Mouse (Mus musculus): ENCODE measurements around the gene Plch2. TPM values are rescaled to one million over a fixed set of nuclear protein-coding genes. Genes with fewer than 3 reads are reported as not detected.

Gene Plch2
- 2.0 and 3.5 TPM in 2 replicates for polyA plus RNA-seq (2016; fragmentation: Nextera tagmentation; extraction: Ambion mirVana)

DNA sequence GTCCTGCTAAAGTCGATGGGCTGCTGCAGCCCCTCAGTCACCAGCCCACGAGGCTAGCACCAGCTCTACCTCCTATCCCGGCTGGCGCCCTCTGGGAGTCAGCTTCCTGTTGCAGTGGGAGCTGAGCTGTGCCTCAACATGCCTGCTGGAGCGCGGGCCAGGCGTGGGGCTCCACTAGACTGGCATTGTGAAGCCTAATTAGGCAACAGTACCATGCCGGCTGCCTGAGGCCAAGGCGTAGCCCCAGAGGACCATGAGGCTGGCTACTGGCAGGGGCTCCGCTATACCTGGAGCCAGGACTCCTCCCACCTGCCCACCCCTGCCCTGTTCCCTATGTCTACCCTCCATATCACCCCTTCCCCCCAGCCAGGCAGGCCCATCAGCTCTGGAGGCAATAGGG lies at the start of gene Plch2:
Plch2 (minus strand) TSS at position 61 of the 400 bp plus-strand sequence.
- H3K27ac ChIP-seq (replicated peaks) = peak within 1 kb of the TSS; percentile 54
- peaks cover 19% of the 10 kb centered on the region for H3K27me3 ChIP-seq (replicated peaks; ENCODE audit: low read depth, poor library complexity, severe bottlenecking)
- peak within 1 kb of the TSS; percentile 5; the same call in 1 of the 2 replicates for H3K4me3 ChIP-seq
- H3K4me1 ChIP-seq = peaks cover 31% of the 10 kb centered on the region
- DNase-seq (ENCODE audit: low spot score) = no peak
- no peaks in the 10 kb centered on the region for H3K9me3 ChIP-seq
- WGBS = 66% methylated on average over 10 of the region's 10 CpGs
- no peaks in the 10 kb centered on the region for H3K36me3 ChIP-seq (replicated peaks)

DNA sequence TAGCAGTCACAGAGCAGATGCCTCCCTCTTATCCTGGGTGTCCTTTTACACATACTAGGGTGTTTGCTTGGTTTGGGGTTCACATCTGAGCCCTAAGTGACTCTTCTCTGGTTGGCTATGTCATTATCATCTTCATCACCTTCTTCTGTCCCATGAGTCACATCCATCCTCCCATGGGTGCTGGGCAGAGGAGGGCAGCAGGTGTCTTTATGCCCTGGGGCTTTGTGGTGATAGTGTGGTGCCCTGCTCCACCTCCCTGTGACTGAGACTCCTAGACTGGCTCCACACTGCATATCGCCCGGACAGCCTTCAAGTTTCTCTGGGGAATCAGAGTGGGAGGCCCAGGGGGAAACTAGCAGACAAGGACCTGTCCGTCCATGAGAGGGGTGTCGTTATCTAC lies 42.0 kb upstream of the Plch2 start:
- Histone ChIP-seq H3K9me3 (no peaks in the 10 kb centered on the region), H3K4me1 (peaks cover 37% of the 10 kb centered on the region), H3K27ac (replicated peaks) (no peak overlapping the region), H3K4me3 (no peak overlapping the region), H3K36me3 (replicated peaks) (no peaks in the 10 kb centered on the region), H3K27me3 (replicated peaks; ENCODE audit: low read depth, poor library complexity, severe bottlenecking) (no peaks in the 10 kb centered on the region)
- 87% methylated on average over 4 of the region's 4 CpGs for WGBS
- no peak for DNase-seq (ENCODE audit: low spot score)

DNA sequence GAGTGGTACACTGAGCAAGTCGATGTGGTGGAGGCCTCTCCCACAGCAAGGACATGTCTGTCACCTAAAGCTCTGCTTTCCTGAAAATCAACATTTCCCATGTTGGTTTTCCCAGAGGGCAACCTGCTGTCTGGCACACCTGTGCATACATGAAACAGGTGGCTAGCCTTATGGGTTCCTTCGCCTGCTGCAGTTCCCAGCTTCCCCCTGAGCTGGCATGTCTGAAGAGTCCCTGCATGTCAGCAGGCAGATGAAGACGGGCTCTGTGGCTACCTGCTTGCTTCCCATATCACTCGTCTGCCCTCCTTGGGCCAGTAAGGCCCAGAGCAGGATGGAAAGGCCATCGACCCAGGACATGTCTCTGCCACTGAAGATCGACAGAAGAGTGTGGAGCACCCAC lies 40.9 kb upstream of the Plch2 start:
- WGBS = 88% methylated on average over 6 of the region's 6 CpGs
- H3K36me3 ChIP-seq (replicated peaks) = no peaks in the 10 kb centered on the region
- H3K27ac ChIP-seq (replicated peaks) = no peak overlapping the region
- H3K9me3 ChIP-seq = no peaks in the 10 kb centered on the region
- peaks cover 39% of the 10 kb centered on the region for H3K4me1 ChIP-seq
- no peak overlapping the region for H3K4me3 ChIP-seq
- DNase-seq (ENCODE audit: low spot score) = no peak
- no peaks in the 10 kb centered on the region for H3K27me3 ChIP-seq (replicated peaks; ENCODE audit: low read depth, poor library complexity, severe bottlenecking)

DNA sequence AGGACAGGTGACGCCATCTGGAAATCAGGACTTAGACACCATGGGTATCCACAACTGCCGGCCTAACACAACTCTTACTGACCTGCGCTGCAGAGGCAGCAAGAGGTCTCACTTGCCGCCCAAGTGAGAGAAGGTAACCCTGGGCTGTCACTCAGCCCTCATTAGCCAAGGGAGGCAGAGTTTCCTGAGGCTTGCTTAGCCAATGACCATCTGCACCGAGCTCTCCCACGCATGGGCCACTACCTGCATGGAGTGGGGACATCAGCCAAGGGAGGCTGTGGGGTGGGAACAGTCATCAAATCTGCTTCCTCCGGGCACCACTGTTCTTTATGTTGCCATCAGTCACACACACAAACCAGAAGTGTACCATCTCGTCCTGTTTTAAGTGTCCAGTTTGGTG lies 39.4 kb upstream of the Plch2 start:
- peaks cover 37% of the 10 kb centered on the region for H3K4me1 ChIP-seq
- DNase-seq (ENCODE audit: low spot score) = no peak
- H3K9me3 ChIP-seq = no peaks in the 10 kb centered on the region
- H3K36me3 ChIP-seq (replicated peaks) = peaks cover 3% of the 10 kb centered on the region; the same call in 1 of the 2 replicates
- 92% methylated on average over 8 of the region's 8 CpGs for WGBS
- H3K27me3 ChIP-seq (replicated peaks; ENCODE audit: low read depth, poor library complexity, severe bottlenecking) = no peaks in the 10 kb centered on the region
- no peak overlapping the region for H3K27ac ChIP-seq (replicated peaks)
- no peak overlapping the region for H3K4me3 ChIP-seq

DNA sequence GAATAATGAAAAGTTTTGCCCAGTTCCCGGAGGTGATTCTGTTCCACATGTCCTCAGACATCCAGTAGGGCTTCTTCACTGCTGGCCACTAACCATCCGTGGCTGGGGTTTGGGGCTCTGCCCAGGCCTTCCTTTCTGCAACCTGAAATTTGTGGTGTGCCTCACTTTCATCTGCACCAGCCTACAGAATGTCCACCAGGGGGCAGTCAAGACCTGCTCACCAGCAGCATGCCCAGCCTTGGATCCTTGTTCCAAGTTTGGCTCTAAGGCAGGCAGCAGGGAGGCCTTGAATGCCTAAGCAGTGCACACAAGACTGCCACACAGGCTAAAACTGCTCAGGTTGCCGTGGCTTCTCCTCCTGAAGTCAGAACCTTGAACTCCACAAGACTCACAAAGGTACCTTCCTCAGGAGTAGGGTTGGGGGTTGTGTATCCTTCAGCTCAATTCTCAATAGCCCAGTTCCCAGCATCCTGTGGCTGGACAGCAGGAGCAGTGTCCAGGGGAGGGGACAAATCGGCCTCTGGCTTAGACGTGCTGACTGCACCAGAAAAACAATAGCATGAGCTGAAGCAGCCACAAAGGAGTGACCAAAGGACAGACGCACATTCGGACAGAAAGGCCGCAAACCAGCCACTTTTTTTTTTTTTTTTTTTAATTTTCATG lies 38.8 kb upstream of the Plch2 start:
- 47% methylated on average over 8 of the region's 8 CpGs for WGBS
- H3K27me3 ChIP-seq (replicated peaks; ENCODE audit: low read depth, poor library complexity, severe bottlenecking) = no peaks in the 10 kb centered on the region
- H3K27ac ChIP-seq (replicated peaks) = peak overlapping the region; percentile 70
- peaks cover 7% of the 10 kb centered on the region for H3K36me3 ChIP-seq (replicated peaks)
- no peak overlapping the region for H3K4me3 ChIP-seq
- H3K4me1 ChIP-seq = peaks cover 31% of the 10 kb centered on the region
- DNase-seq (ENCODE audit: low spot score) = peak; percentile 90
- H3K9me3 ChIP-seq = no peaks in the 10 kb centered on the region

DNA sequence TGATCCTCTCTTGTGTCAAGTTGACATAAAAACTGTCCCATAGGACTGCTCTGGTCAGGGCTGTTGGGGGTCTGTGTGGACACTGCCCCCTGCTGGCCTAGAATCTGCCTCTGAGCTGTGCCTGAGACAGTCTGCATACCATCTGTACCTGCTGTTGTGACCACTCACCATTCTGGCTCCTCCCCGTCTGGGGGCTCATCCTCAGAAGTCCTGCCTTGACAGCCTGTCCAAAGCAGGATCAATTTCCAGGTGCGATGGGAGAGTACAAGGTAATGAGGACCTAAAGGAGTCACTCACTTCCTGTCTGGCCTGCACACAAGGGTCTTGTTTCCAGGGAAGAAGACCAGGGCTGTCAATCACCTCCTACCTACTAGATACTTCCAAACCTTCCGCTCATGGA lies 38.0 kb upstream of the Plch2 start:
- DNase-seq (ENCODE audit: low spot score) = peak; percentile 73
- Histone ChIP-seq H3K9me3 (no peaks in the 10 kb centered on the region), H3K27ac (replicated peaks) (peak overlapping the region; percentile 70; the same call in 1 of the 2 replicates), H3K27me3 (replicated peaks; ENCODE audit: low read depth, poor library complexity, severe bottlenecking) (no peaks in the 10 kb centered on the region), H3K4me1 (peaks cover 24% of the 10 kb centered on the region), H3K36me3 (replicated peaks) (peaks cover 13% of the 10 kb centered on the region), H3K4me3 (no peak overlapping the region)
- 62% methylated on average over 3 of the region's 3 CpGs for WGBS

DNA sequence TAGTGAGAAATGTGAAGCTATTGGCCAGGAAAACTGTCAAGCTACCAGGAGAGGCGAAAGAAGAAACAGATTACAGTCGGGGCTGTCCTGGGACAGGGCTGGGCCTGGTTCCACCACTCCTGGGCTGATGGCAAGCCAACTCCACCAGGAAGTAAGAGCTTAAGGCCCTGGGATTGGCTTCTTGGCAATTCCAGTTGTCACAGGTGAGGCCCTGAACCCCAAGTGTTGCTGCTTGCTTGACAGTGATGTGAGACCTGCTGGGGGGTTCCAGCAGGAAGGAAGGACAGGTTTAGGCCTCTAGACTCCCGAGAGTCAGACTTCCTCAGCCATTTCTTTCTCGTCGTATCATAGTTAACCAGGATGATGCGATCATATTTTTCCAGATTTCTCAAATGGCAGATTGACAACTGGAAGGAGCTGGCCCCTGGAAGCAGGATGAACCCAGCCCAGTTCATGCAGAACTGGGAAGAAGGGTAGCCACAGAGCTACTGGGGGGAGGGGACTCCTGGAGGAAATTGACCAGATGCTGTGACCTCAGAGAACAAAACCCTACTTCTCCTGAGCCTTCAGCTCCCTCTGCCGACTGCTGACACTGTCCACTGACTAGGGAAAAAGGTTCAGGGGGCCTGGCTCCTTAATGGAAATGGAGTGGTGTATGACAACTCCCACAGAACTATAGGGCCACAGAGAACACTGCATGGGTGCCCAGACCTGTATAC lies 37.0 kb upstream of the Plch2 start:
- H3K27me3 ChIP-seq (replicated peaks; ENCODE audit: low read depth, poor library complexity, severe bottlenecking) = no peaks in the 10 kb centered on the region
- no peaks in the 10 kb centered on the region for H3K9me3 ChIP-seq
- no peak for DNase-seq (ENCODE audit: low spot score)
- H3K36me3 ChIP-seq (replicated peaks) = peaks cover 21% of the 10 kb centered on the region
- peaks cover 24% of the 10 kb centered on the region for H3K4me1 ChIP-seq
- 79% methylated on average over 7 of the region's 7 CpGs for WGBS
- no peak overlapping the region; the same call in 1 of the 2 replicates for H3K27ac ChIP-seq (replicated peaks)
- no peak overlapping the region for H3K4me3 ChIP-seq

DNA sequence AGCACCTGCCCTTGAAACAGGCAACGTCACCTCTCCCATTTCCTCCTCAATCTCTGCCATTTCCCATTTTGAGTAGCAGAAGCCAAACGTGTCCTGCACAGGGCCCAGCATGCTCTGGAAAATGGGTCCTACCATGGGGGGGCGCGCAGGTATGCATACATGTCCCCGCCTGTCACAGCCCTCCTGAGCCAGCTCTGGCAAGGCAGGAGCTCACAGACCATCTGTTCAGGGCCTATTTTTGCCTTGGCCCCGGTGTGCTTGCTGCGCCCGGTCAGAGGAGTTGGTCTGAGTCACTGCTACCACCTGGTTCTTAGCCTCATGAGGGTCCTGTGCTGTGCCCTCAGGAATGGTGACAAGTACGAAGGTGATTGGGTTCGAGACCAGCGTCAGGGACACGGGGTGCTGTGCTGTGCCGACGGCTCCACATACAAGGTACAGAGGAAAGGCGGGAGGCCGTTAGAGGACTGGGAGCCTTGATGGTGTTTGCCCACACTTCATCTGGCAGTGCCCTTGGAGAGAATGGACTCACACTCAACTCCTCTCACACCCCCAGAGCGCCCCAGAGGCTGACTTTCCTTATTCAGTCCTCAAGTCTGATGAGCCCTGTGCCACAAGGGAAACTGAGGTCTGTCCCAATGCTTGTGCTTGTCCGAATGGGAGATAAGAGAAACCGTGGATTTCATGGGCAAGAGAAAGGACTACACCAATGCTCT lies 36.3 kb upstream of the Plch2 start:
- no peak for DNase-seq (ENCODE audit: low spot score)
- Histone ChIP-seq H3K4me1 (peaks cover 24% of the 10 kb centered on the region), H3K27me3 (replicated peaks; ENCODE audit: low read depth, poor library complexity, severe bottlenecking) (no peaks in the 10 kb centered on the region), H3K36me3 (replicated peaks) (peaks cover 21% of the 10 kb centered on the region), H3K4me3 (no peak overlapping the region), H3K27ac (replicated peaks) (no peak overlapping the region), H3K9me3 (no peaks in the 10 kb centered on the region)
- 94% methylated on average over 19 of the region's 19 CpGs for WGBS

DNA sequence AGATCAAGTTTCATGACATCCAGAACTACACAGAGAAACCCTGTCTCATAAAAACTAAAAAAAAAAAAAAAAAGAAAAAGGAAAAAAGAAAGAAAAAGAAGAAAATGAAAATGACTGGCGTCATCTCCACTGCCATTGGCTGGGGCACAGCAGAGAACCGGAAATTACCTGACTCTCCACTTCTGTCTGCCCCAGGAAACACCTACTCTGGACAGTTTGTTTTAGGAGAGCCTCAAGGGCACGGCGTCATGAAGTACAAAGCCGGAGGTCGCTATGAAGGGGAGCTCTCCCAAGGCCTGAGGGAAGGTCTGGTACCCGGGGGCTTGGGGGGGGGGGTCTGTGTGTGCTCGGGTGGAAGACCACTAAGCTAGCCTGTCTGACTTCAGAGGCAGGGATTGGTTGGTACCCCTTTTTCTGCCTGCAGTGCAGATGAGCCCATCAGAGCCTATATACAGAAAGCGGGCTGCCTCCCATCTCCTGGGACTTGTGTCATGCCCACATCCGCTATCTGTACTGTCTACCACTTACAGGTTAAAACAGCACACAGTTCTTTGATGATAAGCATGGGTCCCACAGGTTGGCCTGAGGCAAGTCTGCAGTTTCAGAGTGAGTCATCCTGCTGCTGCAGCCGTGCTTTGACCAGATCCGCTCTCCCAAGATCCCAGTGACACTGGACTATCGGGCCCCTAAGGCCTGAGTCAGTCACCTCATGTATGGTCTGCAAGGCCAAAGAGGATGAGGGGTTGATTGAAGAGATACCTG lies 34.3 kb upstream of the Plch2 start:
- Histone ChIP-seq H3K27ac (replicated peaks) (no peak overlapping the region), H3K36me3 (replicated peaks) (peaks cover 21% of the 10 kb centered on the region), H3K27me3 (replicated peaks; ENCODE audit: low read depth, poor library complexity, severe bottlenecking) (no peaks in the 10 kb centered on the region), H3K4me1 (peaks cover 36% of the 10 kb centered on the region), H3K9me3 (no peaks in the 10 kb centered on the region), H3K4me3 (no peak overlapping the region)
- 93% methylated on average over 13 of the region's 13 CpGs for WGBS
- DNase-seq (ENCODE audit: low spot score) = no peak

DNA sequence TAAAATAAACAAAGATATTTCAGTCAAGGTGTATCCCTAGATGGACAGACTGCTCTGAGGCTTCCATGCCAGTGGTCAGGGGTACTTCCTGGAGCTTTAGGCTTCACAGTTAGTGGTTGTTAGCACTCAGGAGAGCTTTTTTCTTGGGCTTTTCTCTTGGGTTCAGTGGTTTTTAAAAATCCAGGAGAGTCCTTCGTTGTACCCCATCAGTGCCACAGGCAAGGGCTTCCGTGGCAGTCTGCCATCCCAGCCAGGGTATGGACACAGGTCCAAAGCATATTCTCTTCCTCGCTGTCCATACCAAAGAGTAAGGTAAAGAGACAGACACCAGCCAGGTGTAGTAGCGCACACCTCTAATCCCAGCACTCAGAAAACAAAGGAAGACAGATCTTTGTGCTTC lies 33.6 kb upstream of the Plch2 start:
- H3K4me1 ChIP-seq = peaks cover 36% of the 10 kb centered on the region
- H3K27ac ChIP-seq (replicated peaks) = no peak overlapping the region
- H3K36me3 ChIP-seq (replicated peaks) = peaks cover 21% of the 10 kb centered on the region
- WGBS = 96% methylated on average over 4 of the region's 4 CpGs
- H3K4me3 ChIP-seq = no peak overlapping the region
- no peaks in the 10 kb centered on the region for H3K9me3 ChIP-seq
- H3K27me3 ChIP-seq (replicated peaks; ENCODE audit: low read depth, poor library complexity, severe bottlenecking) = no peaks in the 10 kb centered on the region
- DNase-seq (ENCODE audit: low spot score) = no peak

DNA sequence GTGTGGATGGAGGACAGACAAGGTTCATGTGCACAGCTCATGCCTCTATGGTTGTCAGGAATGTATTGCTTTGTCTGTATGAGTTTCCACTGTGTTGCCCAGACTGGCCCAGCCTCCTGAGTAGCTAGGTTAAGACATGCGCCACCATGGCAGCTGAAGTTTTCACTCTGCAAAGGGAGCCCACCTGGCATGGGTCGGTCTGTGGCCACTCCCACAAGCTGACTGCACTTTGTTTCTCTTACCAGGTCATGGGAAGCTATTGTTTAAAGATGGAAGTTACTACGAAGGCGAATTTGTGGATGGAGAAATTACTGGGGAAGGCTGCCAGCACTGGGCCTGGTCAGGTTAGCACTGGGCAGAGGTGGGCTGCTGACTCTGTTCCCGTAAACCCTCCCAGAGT lies 32.7 kb upstream of the Plch2 start:
- Histone ChIP-seq H3K4me3 (no peak overlapping the region), H3K4me1 (peaks cover 38% of the 10 kb centered on the region), H3K36me3 (replicated peaks) (peaks cover 24% of the 10 kb centered on the region), H3K27ac (replicated peaks) (no peak overlapping the region), H3K27me3 (replicated peaks; ENCODE audit: low read depth, poor library complexity, severe bottlenecking) (no peaks in the 10 kb centered on the region), H3K9me3 (no peaks in the 10 kb centered on the region)
- no peak for DNase-seq (ENCODE audit: low spot score)
- whole genome bisulfite sequencing = 86% methylated on average over 5 of the region's 5 CpGs

Measured in embryonic facial prominence, embryonic 10.5 days (tissue).